Mouse (Mus musculus): Measurements from ENCODE around the gene Rec114. TPM values are rescaled to one million over a fixed set of nuclear protein-coding genes. Genes with fewer than 3 reads are reported as not detected.

The Rec114 gene
- total and polyA plus RNA-seq, 2 experiments from 2014 or later: 2.0 to 6.7 TPM

GRCm38 (mm10) chr9:58627197-58627596 lies 116.6 kb downstream of the Rec114 start:
- no peak overlapping the region for H3K9ac ChIP-seq (replicated peaks; ENCODE audit: low read length)

GRCm38 (mm10) chr9:58623009-58623408 lies 120.8 kb downstream of the Rec114 start:
- H3K9ac ChIP-seq (replicated peaks; ENCODE audit: low read length): no peak overlapping the region
- H3K4me3 ChIP-seq (ENCODE audit: low read length): no peak overlapping the region
- no peak for ATAC-seq
- H3K27ac ChIP-seq: no peak overlapping the region
- no peaks in the 10 kb centered on the region for H3K27me3 ChIP-seq (ENCODE audit: insufficient read depth, low read length)
- H3K36me3 ChIP-seq (ENCODE audit: insufficient read depth, low read length): no peaks in the 10 kb centered on the region; the same call in 1 of the 2 replicates
- H3K4me2 ChIP-seq (ENCODE audit: low read depth, low read length): no peak overlapping the region
- H3K9me3 ChIP-seq (ENCODE audit: low read length): no peaks in the 10 kb centered on the region
- WGBS: 88% methylated on average over 1 of the region's 1 CpGs
- no peak for TF ChIP-seq CTCF (IDR thresholded peaks at IDR 0.05; ENCODE audit: low read depth)
- H3K4me1 ChIP-seq (ENCODE audit: insufficient read depth, low read length): no peaks in the 10 kb centered on the region
- DNase-seq (ENCODE audit: low spot score): no peak

More at GRCm38 (mm10) chr9:58627197-58627596, 116.6 kb downstream of the Rec114 start:
- no peaks in the 10 kb centered on the region for H3K27me3 ChIP-seq (ENCODE audit: insufficient read depth, low read length)
- no peak overlapping the region for H3K27ac ChIP-seq
- DNase-seq (ENCODE audit: low spot score): no peak
- no peak for ATAC-seq
- H3K4me1 ChIP-seq (ENCODE audit: insufficient read depth, low read length): no peaks in the 10 kb centered on the region
- H3K36me3 ChIP-seq (ENCODE audit: insufficient read depth, low read length): peaks cover 3% of the 10 kb centered on the region; the same call in 1 of the 2 replicates
- 78% methylated on average over 2 of the region's 2 CpGs for WGBS
- no peak overlapping the region for H3K4me2 ChIP-seq (ENCODE audit: low read depth, low read length)
- no peak overlapping the region for H3K4me3 ChIP-seq (ENCODE audit: low read length)
- H3K9me3 ChIP-seq (ENCODE audit: low read length): no peaks in the 10 kb centered on the region
- TF ChIP-seq CTCF (IDR thresholded peaks at IDR 0.05; ENCODE audit: low read depth): no peak

- Histone ChIP-seq H3K9me3 (ENCODE audit: low read length) (no peaks in the 10 kb centered on the region), H3K9ac (replicated peaks; ENCODE audit: low read length) (no peak overlapping the region), H3K4me1 (ENCODE audit: insufficient read depth, low read length) (no peaks in the 10 kb centered on the region), H3K27ac (no peak overlapping the region), H3K4me3 (ENCODE audit: low read length) (no peak overlapping the region), H3K27me3 (ENCODE audit: insufficient read depth, low read length) (no peaks in the 10 kb centered on the region), H3K36me3 (ENCODE audit: insufficient read depth, low read length) (no peaks in the 10 kb centered on the region), H3K4me2 (ENCODE audit: low read depth, low read length) (no peak overlapping the region)
- ATAC-seq (no peak), DNase-seq (ENCODE audit: low spot score) (no peak)
- 84% methylated on average over 3 of the region's 3 CpGs for WGBS
- TF ChIP-seq CTCF (IDR thresholded peaks at IDR 0.05; ENCODE audit: low read depth): peak; percentile 20; the same call in 1 of the 2 replicates
Measured at GRCm38 (mm10) chr9:58615064-58615938, 128.5 kb downstream of the Rec114 start.

- DNase-seq (ENCODE audit: low spot score) (no peak), ATAC-seq (no peak)
- H3K4me3 ChIP-seq (ENCODE audit: low read length): no peak overlapping the region
- no peak overlapping the region for H3K27ac ChIP-seq
- no peak overlapping the region for H3K4me2 ChIP-seq (ENCODE audit: low read depth, low read length)
- no peak overlapping the region for H3K9ac ChIP-seq (replicated peaks; ENCODE audit: low read length)
- H3K9me3 ChIP-seq (ENCODE audit: low read length): no peaks in the 10 kb centered on the region
- 63% methylated on average over 1 of the region's 1 CpGs for WGBS
- no peaks in the 10 kb centered on the region for H3K4me1 ChIP-seq (ENCODE audit: insufficient read depth, low read length)
- TF ChIP-seq CTCF (IDR thresholded peaks at IDR 0.05; ENCODE audit: low read depth): no peak
- H3K36me3 ChIP-seq (ENCODE audit: insufficient read depth, low read length): no peaks in the 10 kb centered on the region
- no peaks in the 10 kb centered on the region for H3K27me3 ChIP-seq (ENCODE audit: insufficient read depth, low read length)
Measured at GRCm38 (mm10) chr9:58613790-58614189, 130.0 kb downstream of the Rec114 start.

Other genes starting within 250 kb of the Rec114 start
- gene Cd276, start 188.5 kb downstream of the Rec114 start, total RNA-seq (2014; rRNA removed): 23.1 and 27.2 TPM in 2 replicates
- gene Cd276, start 188.5 kb downstream of the Rec114 start, polyA plus RNA-seq (2015; fragmentation: Nextera tagmentation; extraction: Ambion mirVana): 16.5 and 16.7 TPM in 2 replicates
- gene Nptn, start 161.7 kb downstream of the Rec114 start, total RNA-seq (2014; rRNA removed): 598 and 874 TPM in 2 replicates
- 267 and 268 TPM in 2 replicates for gene Nptn, start 161.7 kb downstream of the Rec114 start, polyA plus RNA-seq (2015; fragmentation: Nextera tagmentation; extraction: Ambion mirVana)
- 33.6 and 38.6 TPM in 2 replicates for gene Hcn4, start 79.4 kb upstream of the Rec114 start, total RNA-seq (2014; rRNA removed)
- gene Hcn4, start 79.4 kb upstream of the Rec114 start, polyA plus RNA-seq (2015; fragmentation: Nextera tagmentation; extraction: Ambion mirVana): 3.3 and 3.5 TPM in 2 replicates